Mouse (Mus musculus) CH12.LX (cell line): Measurements from ENCODE around the gene Polr3g.

ENCODE experiments used
- CTCF ChIP-seq, 2 experiments: IDR thresholded peaks in 1 of 2; conservative IDR thresholded peaks in 1 of 2; 2 replicates each; pipeline ENCODE4 v1.5.1; 2011 to 2012; ENCODE audit warnings: low read depth in 2 of 2, low read length in 2 of 2, improper control_type of control experiment in 1 of 2, inconsistent platforms in 1 of 2, mild to moderate bottlenecking in 1 of 2, moderate library complexity in 1 of 2
- EP300 ChIP-seq: IDR thresholded peaks from 2 replicates; pipeline ENCODE4 v1.6.1; 2011; ENCODE audit warnings: low read length, improper control_type of control experiment
- ETS1 ChIP-seq: conservative IDR thresholded peaks from 2 replicates; pipeline ENCODE4 v1.6.1; 2012; ENCODE audit warnings: low read depth, mild to moderate bottlenecking, inconsistent platforms, low read length, improper control_type of control experiment, moderate library complexity
- MAZ ChIP-seq: IDR thresholded peaks from 2 replicates; pipeline ENCODE4 v1.6.1; 2012; ENCODE audit warnings: low read depth, mild to moderate bottlenecking, inconsistent platforms, low read length, improper control_type of control experiment, moderate library complexity
- POLR2A ChIP-seq: IDR thresholded peaks from 2 replicates; pipeline ENCODE4 v1.6.1; 2011; ENCODE audit warnings: low read depth, mild to moderate bottlenecking, improper control_type of control experiment, low read length

DNA sequence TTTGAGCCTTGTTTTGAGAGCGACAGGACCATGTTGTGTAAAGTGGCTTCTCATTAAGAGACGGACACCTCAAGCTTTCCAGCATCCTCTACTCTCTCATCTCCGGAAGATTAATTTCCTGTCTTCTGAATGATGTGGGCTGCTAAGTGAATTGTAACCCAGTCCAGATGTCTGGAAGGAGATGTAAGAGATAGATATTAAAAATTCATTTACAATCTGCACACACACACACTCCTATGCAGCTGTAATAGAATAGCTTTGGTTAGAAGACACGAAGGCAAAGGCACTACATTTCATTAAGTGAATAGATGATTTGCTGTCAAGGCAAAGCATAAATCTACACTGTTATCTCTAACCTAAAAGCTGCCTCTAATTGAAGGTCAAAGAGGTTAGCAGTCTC lies 18.3 kb upstream of the Polr3g start:
- TF ChIP-seq EP300: no peak
- no peak for TF ChIP-seq POLR2A
- TF ChIP-seq CTCF (conservative IDR thresholded peaks at IDR 0.05 in 1 of 2, IDR thresholded peaks at IDR 0.05 in 1 of 2; ENCODE audit: low read depth in 2 of 2, low read length in 2 of 2): no peak
- TF ChIP-seq ETS1: no peak
- no peak for TF ChIP-seq MAZ
